Mouse (Mus musculus) gastrocnemius, adult 18-20 months (tissue): ENCODE measurements around the gene Slc7a5. TPM values are rescaled to one million over a fixed set of nuclear protein-coding genes. Genes with fewer than 3 reads are reported as not detected.

Experiments used
- DNase-seq: peaks from one replicate; pipeline ENCODE4 v3.0.0; 2021; ENCODE audit warnings: low spot score
- total RNA-seq, 2 experiments: library from RNA; stranded (reverse); gene quantifications; 2 replicates each; pipeline ENCODE4 v1.2.3; 2021

Slc7a5 gene
- total RNA-seq, 2 experiments from 2014 or later: 1.0 to 1.4 TPM

DNA sequence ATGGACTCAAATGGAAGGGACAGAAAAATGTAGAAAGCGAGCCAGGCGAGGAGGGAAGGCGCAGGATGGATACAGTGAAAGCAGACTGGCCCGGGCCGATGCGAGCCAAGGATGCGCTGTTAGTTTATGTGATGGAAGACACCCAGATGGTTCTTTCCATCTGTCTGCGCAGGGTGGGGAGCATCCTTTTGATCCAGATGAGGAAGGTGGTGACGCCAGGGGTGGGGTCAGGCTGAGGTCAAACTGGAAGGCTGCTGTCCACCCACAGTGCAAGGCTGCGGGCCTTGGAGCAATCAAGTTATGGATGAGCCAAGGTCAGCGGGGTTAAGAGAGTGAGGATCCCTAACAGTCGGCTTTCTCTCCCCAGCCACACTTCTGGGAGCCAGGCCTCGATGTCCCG lies 28.9 kb upstream of the Slc7a5 start:
- peak; percentile 69 for DNase-seq

- no peak for DNase-seq
Observed at GRCm38 (mm10) chr8:121935341-121936294, 28.1 kb upstream of the Slc7a5 start.

DNA sequence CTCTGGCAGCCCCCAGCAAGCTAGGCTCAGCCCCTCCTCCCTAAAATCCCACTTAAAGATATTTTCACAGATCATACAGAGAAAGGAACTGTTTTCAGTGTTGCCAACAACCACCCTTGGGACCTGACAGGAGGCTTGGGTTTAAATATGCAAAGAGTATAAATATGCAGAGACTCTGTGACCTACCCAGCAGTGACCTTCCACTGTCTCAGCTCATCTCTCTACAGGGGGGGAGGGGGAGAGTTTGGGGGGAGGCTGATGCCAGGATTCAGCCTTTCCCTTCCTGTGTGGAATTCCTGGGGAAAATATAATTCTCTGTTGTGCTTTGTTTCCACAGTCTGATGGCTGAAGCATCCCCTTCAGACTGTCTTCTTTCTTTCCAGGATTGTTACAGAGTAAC lies 27.4 kb upstream of the Slc7a5 start:
- no peak for DNase-seq

DNA sequence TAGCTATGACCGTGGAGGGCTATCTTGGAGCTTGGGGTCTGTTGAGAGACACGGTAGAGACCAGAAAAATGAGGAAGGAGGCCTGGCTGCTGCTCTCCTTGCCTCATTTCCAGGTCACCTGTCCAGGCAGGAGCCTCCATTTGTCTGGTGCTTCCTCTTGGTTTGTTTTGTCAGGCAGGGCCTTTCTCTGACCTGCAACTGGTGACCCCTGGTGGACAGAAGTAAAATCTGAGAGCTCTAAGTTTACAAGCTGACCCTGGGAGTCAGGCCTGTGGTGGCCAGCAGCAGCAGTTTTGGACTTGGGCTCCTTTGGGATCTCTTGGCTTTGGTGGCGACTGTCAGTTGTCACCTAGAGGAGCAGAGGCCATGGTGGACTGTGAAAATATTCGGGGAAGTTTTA lies 27.0 kb upstream of the Slc7a5 start:
- DNase-seq: peak; percentile 53

DNA sequence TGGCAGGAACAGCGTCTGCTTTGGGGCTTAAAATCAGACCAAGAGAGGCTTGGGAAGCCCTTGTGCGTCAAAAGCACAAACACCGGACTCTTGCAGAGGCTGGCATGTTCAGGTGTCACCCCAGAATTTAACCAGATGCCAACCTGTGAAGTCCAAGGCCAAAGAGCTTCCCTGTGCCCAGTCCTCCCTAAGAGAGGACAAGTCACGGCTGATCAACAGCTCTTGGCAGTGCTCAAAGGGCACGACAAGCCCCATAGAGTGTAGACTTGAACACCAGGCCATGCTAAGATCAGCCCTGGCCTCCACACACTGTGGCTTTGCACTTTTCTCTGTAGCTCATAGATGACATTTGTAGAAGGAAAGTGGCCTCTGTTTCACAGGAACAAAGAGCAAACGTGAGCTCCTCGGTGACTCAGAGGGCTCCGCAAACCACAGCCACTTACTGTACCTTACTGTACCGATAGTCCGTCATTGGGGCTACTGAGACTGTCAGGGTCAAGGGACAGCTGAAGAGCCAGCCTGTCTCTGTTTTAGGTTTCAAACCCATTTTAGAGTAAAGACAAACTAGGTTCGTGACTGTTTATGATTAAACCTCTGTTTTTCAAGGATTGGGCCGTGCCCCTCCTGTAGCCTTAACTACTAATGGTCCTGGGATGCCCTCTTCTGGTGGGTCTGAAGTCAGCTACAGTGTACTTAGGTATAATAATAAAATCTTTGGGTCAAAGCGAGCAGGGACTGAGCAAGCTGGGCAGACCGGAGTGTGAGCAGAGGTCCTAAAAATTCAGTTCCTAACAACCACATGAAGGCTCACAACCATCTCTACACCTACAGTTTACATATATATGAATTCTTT lies 25.4 kb upstream of the Slc7a5 start:
- no peak for DNase-seq

GRCm38 (mm10) chr8:121932026-121932667 lies 24.7 kb upstream of the Slc7a5 start:
- DNase-seq: peak; percentile 83

DNA sequence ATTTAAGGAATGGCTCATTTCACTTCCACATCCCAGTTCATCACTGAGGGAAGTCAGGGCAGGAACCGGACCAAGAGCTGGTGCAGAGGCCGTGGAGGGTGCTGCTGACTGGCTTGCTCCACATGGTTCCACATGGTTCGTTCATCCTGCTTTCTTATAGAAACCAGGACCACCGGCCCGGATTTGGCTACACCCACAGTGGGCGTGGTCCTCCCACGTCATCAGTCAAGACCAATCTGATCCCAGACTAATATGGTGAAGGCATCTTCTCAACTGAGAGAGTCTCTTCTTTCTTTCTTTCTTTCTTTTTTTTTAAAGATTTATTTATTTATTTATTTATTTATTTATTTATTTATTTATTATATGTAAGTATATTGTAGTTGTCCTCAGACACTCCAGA lies 24.1 kb upstream of the Slc7a5 start:
- no peak for DNase-seq

GRCm38 (mm10) chr8:121930047-121930446 lies 22.6 kb upstream of the Slc7a5 start:
- no peak for DNase-seq

- DNase-seq: peak; percentile 65
Observed at GRCm38 (mm10) chr8:121927316-121927715, 19.8 kb upstream of the Slc7a5 start.

DNA sequence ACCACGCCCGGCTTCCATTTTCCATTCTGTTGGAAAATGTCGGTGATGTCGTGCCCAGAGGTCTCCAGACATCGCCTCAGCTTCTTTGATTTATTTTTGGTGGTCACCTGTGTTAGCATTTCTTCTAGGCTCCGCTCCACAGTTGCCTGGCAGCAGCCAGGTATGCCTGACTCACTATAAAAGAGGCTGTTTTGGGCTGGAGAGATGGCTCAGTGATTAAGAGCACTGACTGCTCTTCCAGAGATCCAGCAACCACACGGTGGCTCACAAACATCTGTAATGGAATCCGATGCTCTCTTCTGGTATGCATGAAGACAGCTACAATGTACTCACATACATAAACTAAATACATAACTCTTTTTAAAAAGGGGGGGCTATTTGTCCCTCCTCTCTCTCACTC lies 18.8 kb upstream of the Slc7a5 start:
- DNase-seq: no peak

DNA sequence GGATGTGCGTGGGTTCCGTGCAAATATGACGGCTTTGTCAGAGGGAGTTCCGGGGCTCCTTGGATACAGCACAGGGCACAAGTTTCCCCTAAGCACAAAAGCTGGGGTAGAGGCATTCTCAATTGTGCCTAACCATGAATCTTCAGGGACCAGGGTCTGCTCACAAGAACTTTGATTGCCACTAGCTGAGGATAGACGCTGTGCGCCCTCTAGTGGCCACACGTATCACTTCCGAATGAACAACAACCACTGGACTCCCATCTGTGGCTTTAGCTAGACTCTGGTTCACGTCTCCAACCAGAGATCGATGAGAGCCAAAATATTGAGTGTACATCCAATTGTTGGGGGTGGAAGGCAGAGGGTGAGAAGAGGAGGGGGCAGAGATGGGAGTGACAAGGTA lies 18.1 kb upstream of the Slc7a5 start:
- peak; percentile 70 for DNase-seq

GRCm38 (mm10) chr8:121924681-121925080 lies 17.2 kb upstream of the Slc7a5 start:
- no peak for DNase-seq

DNA sequence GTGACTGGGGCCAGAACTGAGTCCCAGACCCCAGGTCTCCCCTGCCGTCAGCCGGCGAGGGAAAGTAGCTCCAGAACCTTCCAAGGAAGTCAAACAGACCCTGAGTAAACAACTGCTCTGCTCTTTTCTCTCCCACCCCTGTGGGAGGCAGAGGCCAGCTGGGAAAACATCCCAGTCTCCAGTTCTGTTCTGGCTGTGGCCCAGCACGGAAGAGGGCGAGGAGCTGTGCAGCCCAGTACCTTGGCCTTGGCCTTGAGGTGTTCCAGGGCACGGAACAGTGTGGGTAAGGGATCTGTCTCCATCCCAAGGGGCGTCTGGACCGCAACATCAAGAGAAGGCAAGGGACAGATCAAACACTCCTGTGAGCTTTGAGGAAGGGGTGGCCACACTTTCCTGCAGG lies 14.6 kb upstream of the Slc7a5 start:
- DNase-seq: peak; percentile 40

DNA sequence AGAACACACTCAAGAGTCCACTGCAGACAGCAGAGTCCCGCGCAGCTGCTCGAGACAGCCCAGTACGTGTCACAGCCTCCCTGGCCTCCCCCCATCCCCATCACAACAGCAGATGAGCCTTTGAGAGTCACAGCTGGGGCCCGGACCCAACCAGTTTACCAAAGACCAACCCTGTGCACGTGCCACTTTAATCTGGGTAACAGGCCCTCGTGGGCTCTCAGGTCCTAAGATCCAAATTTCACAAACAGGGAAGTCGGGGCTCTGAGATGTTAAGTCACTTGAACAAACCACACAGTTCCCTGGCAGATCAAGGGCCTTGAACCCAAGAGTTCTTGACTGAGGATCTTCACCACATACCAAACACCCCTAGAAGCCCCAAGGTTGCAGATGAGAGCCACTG lies 14.1 kb upstream of the Slc7a5 start:
- no peak for DNase-seq

DNA sequence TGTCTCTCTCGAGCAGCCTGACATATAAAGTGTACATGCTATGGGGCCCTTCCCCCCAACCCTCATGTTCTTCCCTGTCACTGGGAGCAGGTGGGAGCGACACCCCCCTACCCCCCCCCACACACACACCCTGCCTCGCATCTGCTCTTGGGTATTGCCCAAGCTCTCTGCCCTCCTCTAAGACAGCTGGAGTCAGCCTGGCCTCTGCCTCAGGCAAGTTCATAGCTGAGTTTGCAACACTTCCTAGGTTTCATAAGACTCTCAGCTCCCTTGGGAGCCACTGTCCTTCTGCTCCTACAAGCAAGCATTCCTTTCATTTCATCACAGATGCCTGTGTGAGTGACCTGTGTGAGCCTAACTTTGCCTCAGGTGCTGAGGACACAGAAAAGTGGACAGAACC lies 12.2 kb upstream of the Slc7a5 start:
- DNase-seq: peak; percentile 42

DNA sequence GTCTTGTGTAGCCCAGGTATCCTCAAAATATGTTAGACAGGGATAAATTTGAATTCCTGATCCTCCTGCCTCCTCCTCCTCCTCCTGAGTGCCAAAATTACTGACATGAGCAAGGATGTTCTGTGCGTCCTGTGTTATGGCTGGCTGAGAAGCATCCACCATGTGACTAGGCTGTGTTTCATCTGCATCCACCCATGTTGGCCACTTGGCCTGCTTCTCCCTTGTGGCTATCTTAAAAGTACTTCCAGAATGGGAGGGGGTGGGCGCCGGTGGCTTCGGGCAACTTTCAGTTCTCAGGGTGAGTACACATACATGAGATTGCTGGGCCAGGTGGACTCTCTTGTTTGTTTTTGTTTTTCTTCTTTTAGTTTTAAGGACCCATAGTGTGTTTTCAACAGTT lies 11.7 kb upstream of the Slc7a5 start:
- no peak for DNase-seq

- no peak for DNase-seq
Observed at GRCm38 (mm10) chr8:121913378-121913777, 5.9 kb upstream of the Slc7a5 start.

DNA sequence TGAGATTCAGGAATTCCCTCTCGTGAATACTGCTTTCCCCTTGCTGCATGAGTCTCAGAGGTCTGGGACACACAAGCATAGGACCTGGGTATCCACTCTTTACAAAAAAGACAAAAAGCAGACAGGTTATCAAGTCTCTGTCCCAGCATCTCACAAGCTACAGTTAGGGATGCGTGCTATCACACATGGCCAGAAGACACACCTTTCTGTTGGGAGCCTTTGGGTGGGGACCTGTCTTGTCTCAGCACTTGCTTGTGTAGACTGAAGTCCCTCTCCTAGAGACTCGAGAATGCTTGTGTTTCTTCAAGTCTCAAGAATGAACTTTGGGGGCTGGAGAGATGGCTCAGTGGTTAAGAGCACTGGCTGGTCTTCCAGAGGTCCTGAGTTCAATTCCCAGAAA lies 5.3 kb upstream of the Slc7a5 start:
- no peak for DNase-seq

GRCm38 (mm10) chr8:121911987-121912386 lies 4.5 kb upstream of the Slc7a5 start:
- DNase-seq: no peak

DNA sequence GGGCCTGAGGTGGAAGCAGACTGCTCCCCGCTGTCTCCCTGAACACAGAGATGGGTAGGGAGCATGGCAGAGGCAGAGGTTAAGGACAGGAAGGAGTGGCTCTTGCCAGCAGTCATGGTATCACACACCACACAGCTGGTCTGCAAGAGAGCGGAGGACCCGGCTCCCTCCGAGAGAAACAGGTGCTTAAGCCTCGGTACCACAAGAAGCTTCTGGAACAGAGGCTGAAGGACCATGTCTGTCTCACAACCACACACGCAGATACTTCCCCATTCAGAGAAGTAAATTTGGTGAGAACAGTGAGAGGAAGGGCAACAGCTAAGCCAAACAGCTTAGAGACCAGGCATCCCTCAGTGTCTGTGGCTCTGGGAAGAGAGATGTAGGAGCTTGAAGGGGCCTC lies 3.9 kb upstream of the Slc7a5 start:
- no peak for DNase-seq

- peak; percentile 85 for DNase-seq
Observed at GRCm38 (mm10) chr8:121909663-121910062, 2.2 kb upstream of the Slc7a5 start.

DNA sequence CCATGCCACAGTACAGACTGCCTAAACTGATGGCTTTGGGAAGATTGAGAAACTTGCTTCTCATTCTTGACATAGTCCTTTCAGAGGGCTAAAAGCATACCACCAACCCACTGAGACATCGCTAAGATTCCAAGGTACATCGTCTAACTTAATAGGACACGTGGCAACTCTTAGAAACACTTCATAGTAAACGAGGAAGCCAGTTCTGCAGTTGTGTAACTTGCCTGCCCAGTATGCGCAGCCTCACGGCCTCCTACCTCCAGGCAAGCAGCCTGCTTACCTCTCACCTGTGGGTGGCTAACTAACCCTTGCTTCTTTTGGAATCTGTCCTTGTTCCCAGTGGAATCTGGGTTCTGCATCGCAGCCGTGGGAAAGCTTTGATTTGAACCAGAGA lies 1.7 kb upstream of the Slc7a5 start:
- no peak for DNase-seq
